Mouse (Mus musculus) CD4-positive, CD25-positive, alpha-beta regulatory T cell, adult 2 months (primary cell): ENCODE results near the gene Prss50.

ENCODE experiments used
- DNase-seq: peaks from one replicate; pipeline ENCODE4 v3.0.0-alpha.2; 2012; ENCODE audit warnings: low read depth, low spot score

The Prss50 gene

GRCm38 (mm10) chr9:110874660-110875191, 17.0 kb downstream of the Prss50 start:
- DNase-seq, result no peak

GRCm38 (mm10) chr9:110875288-110875695, 17.5 kb downstream of the Prss50 start:
- no peak for DNase-seq

DNA sequence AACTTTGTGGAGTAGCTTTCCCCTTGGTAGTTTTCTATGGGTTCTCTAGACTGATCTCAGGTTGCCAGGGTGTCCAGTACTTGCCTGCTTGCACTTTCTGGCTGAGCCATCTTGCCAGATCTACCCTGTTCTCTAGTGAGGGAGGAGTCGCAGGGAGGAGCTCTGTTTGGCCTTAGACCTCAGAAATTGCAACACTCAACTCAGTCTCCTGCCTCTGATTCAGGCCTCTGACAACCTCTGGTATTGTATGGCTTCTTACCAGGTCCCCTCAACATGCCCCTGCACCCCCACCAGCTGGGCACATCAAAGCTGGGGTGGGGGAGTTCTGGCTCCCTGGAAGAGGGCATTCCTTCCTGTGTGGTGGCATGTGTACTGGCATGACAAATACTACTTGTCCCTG, 19.6 kb downstream of the Prss50 start:
- no peak for DNase-seq

DNA sequence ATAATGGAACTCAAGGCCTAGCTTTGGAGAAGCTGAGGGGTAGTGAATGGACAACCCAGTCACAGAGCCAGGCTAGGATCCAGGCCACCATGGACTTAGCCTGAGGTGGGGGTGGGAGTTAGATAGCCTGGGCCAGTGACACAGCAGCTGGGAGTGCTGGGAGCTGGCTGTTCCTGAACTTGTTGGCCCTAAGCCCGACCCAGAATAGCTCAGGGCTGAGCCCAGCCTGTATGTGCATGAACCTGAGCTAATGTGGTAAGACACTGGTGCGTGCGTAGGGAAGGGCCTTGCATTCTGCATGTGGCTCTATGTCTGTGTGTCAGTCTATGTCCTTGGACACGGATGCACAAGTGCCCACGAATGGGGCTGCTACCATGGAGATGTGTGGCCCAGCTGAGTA, 20.1 kb downstream of the Prss50 start:
- DNase-seq, result no peak

DNA sequence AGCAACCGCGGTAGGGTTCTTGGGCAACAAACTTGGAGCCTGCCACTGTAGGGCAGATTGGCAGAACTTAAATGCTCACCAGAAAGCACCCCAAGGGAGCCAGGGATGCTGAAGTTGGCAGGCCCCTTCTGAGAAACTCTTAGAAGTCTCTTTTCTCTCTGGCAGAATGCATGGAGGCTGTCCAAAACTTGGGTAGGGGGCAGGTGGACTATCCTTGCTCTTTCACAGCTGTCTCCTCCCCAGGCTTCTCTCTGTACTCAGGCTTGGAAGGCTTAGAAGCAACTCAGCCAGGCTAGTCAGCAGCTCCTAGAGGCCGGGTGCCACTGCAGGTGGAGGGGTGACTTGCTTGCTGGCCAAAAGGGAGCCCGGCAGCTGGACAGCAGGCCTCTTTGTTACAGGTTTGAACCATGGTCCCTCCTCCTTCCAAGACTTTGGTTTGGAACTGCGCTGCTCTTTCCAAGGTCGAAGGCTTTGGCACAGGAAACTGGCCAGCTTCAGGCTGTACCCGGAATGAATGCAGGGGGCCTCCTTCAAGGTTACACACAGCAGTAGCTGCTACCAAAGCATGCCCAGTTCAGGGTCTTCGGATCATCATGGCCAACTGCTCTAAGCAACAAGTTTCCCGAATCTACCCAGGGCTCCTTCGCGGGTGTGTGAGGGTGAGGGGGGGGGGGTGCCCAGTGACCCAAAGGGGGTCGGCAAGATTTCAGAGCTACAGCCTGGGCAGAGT, 21.6 kb downstream of the Prss50 start, which contains the start of gene Als2cl:
Gene Als2cl (plus strand): TSS at position 680 of the 730 bp plus-strand sequence.
- DNase-seq, result no peak

DNA sequence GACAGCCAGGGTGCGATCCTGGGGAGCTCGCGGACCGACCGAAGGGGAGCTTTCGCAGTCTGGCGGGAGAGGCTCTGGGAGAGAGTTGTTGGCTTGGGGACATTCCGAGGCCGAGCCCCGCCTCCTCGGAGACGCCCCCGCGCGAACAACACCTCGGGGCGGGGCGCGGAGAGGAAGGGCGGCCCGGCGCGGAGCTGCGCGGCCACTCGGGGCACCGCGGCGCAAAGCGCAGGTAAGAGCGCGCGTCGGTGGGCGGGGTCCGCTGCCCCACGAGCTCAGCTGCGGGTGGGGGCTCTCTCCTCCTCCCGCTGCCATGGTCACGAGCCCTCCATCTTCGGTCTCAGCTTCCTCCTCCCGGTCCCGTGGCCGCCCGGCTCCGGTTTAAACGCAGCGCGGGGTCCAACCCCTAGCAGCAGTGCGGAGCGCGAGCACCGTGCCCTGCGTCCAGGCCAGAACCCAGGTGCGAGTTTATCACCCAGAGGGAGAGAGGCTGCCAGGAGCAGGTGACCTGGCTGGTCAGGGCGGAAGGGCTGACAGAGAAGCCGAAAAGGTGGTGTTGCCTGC, 22.3 kb downstream of the Prss50 start, which contains the start of gene Tmie:
Gene Tmie (minus strand): TSS at position 116 of the 564 bp plus-strand sequence.
- DNase-seq, result peak; percentile 90

DNA sequence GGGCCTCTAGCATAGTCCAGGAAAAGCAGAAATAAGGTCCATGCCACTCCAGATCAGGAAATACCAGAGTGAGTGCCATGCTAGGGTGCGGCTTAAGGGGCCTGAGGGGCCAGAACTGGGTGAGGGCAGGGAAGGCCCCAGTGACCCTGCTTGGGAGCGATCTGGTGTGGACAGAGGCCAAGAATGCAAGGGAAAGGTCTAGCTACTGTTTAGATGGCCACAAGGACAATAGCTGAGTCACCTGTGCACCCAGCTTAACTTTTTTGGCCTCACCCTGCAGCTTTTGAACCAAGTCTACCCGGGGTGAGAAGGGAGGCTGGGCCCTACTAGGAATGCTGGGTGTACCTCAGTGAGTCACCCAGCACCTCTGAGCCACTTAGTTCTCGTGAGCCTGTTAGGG, 23.0 kb downstream of the Prss50 start:
- no peak for DNase-seq

DNA sequence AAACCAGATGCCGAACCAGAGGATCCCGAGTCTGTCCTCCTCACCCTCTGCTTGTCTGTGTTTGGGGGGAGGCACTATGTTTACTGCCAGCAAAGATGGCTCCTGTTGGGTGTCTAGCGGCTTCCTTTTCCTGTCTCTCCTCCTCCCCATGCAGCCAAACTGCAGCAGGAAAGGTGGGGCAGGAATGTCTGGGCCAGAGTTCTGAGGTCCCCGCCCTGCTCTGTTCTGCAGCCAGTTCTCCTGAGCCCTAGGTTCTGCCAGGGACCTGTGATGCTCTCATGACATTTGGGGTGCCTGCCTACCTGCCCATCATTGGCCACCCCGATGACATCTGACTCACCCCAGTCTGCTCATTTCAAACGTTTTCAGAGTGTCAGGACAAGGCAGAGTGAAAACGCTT, 24.2 kb downstream of the Prss50 start:
- DNase-seq, result peak; percentile 22

DNA sequence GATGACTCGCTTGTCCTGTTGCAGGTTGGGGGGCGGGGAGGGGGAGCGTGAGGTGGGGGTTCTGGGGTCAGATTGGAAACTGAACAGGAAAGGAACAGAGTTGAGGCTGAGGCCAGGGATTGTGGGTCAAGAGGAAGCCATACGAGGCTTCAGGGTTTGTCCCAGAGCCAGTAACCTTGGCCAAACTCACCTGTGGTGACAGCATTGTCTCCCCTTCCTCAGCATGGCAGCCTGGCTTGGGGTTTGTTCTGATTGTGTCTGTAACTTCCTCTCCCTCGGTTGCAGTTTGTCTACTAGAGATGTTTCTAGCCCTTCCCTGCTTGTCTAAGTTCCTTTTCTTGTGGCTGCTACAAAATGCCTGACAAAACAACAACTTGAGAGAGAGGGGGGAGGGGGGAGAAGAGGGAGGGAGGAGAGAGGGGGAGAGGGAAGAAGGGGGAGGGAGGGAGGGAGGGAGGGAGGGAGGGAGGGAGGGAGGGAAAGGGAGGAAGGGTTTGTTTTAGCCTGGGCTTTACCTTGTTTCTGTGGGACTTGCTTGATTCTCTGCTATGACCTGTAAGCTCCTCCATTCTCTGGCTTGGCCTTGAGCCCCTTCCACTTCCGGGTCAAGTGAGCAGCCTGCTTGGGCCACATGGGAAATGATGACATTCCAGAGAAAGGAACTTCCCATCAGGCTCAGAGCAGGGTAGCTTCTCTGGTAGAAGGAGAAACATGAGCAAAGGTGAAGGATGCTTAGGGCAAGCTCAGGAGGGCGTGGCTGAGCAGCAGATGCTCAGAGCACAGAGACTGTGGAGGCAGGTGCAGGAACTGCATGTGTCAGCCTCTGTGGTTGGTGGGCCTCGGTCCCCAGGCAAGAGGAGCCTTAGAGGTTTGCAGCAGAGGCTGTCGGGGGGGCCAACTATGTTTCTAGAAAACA, 29.9 kb downstream of the Prss50 start:
- DNase-seq, result peak; percentile 41

DNA sequence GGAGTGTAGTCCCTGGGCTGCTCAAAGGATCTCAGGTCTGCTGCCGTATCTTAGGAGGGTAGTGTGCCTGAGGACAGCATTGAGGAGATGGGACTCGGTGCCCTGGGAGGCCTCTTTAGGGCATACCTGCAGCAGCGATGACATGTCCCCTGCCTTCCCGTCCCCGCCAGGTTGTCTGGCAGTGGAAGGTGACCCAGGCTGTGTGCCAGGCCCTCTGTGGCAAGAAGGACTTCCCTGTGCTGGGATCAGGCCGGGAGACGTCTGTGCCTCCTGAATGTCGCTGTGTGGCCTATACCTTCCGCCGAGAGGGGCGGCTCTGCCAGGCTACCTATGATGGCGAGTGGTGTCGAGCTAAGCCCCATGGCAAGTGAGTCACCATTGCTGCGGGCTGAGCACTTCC, 31.2 kb downstream of the Prss50 start:
- DNase-seq, result no peak

- peak; percentile 39 for DNase-seq
Observed at GRCm38 (mm10) chr9:110890026-110890783, 32.4 kb downstream of the Prss50 start.

- peak; percentile 26 for DNase-seq
Observed at GRCm38 (mm10) chr9:110891077-110891828, 33.5 kb downstream of the Prss50 start.

DNA sequence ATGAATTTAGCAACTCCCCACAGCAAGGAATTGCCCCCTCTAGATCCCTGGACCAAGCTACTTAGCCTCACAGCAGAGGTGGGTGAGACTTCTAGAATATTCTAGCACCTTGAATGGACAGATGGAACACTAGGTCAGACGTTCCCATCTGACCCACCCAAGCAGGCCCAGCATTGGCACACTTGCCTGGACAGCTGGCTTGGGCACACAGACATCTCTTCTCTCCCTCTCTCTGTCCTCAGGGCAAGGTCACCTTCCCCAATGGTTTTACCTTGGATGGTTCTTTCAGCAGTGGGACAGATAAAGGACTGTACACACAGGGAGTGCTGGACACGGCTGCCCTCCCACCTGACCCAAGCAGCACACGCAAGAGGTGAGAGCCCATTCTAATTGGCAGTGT, 34.8 kb downstream of the Prss50 start:
- DNase-seq, result no peak

- no peak for DNase-seq
Observed at GRCm38 (mm10) chr9:110893429-110893828, 35.7 kb downstream of the Prss50 start.

- DNase-seq, result peak; percentile 50
Observed at GRCm38 (mm10) chr9:110895507-110895906, 37.7 kb downstream of the Prss50 start.

DNA sequence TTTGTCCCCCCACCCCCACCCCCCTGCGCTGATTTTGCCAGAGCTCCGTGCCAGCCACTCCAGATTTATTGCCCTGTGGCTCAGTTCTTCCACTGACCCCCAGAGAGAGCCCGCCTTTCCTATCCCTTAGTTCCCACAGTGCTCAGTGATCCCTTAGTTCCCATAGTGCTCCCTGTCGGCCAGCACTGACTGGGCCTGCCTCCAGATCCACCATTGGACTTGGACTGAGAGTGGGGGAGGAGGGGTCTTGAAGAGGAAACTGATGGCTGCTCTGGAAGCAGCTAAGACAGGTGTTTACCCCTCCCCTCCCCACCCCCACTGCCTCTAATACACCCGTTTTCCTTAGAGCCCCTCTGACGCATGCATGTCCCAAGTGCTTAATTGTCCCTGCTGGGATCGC, 38.2 kb downstream of the Prss50 start:
- DNase-seq, result no peak

- peak; percentile 75 for DNase-seq
Observed at GRCm38 (mm10) chr9:110896595-110896994, 38.8 kb downstream of the Prss50 start.

DNA sequence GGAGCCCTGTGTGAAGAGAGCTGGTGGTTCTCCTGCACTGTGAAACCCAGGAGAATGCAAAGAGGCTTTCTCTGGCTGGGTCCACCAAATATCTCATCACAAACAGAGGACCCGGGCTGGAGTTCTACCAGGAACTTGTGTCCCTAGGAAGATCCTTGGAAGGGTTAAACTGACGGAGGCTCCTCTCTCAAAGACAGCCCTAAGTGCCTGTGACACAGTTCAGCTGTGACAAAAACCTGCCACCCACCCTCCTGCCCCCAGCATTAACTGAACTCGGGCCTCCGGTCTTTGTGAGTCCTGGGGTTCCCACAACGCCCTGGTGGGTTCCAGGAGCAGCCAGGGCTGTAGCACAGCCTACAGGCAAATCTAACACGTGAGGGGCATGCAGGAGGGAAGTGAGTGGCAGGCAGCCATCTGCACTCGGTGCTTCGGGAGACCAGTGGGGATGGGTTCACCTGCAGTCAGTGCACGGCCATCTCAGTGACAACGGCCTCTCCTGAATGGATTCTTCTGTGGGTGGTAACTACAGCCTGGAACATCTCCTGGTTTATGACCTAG, 41.8 kb downstream of the Prss50 start:
- no peak for DNase-seq

GRCm38 (mm10) chr9:110901204-110901603, 43.4 kb downstream of the Prss50 start:
- no peak for DNase-seq

DNA sequence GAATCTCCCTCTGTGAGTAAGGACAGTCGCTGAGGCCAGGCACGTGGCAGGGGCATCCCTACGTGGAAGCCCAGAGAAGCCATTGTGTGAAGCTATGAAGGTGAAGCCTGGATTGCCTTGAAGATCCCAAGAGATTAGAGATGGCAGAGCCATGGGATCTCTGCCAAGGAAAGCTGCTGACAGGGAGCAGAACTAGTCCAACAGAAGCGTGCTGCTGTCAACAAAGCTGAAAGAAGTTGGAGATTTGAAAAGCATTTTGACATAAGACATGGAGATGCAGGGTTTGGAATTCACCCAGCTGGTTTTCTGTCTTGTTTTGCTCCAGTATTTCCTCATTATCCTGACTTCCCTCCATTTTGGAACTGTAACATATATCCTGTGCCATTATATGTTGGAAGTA, 44.5 kb downstream of the Prss50 start:
- DNase-seq, result no peak
